Mouse (Mus musculus) liver, adult (tissue): ENCODE data around the gene Olfr1009.

ENCODE experiments used
- GATA4 ChIP-seq: IDR thresholded peaks from 2 replicates; pipeline ENCODE4 v1.6.1; 2014; ENCODE audit warnings: mild to moderate bottlenecking, low read length; ENCODE audit not compliant: insufficient replicate concordance

Gene Olfr1009

DNA sequence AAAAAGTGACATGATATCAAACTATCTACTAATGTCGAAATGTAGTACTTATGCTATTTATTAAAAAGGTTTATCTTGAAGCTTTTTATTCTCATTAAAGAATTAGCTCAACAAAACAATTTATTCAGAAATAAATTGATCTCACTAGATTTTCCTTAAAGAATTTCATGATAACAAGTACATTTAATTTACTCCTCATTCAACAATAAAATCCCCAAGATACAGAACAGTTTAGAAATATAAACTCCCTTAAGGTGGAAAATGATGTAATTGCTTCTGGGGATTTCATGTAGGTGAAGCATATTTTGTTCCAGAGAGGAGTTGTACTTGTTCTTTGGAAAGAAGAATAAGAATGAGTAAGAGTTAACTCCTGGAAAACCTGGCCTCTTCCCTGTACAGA lies at the start of gene Olfr1009:
Gene Olfr1009 (plus strand): TSS at position 301 of the 400 bp plus-strand sequence.
- TF ChIP-seq GATA4 = no peak

GRCm38 (mm10) chr2:85678667-85679066 lies 36.6 kb upstream of the Olfr1009 start, which contains the start of gene Olfr1006:
TSS of gene Olfr1006 (minus strand) at chr2:85678767.
- TF ChIP-seq GATA4 = no peak

DNA sequence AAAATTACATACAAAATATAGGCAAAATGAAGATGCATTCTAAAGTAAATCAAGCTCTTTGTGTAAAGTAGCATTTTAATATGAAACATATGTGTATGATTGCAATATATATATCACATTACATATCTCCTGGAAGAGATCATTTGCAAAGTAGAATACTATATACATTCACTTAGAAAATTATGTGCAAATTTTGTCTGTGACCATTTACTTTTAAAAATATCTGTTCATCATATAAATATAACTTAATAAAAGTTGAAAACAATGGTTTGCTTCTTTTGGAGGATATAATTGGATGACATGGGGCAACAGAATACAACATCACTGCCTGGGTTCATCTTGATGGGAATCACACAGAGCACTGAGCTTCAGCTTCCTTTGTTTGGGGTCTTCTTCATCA lies 26.1 kb upstream of the Olfr1009 start, which contains the start of gene Olfr1008:
Gene Olfr1008 (plus strand): TSS at position 301 of the 400 bp plus-strand sequence.
- TF ChIP-seq GATA4 = no peak

DNA sequence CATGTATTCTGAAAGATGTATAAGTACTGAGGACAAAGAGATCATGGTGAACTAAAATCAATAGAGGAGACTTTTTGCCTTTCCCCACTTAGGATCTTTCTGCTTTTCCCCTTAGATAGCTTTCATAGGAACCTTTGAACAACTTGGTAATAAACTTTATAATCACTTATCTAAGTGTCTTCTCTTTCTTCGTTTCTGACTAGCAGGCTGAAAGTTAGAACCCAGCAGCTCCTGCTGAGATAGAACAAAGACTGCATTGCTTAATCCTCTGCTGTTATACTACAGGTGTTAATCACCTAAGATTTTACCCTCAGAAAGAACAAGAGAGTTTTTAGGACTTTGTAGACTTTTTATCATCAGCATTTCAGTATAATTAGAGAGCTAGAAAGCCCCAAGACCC lies 4.1 kb upstream of the Olfr1009 start:
- no peak for TF ChIP-seq GATA4

DNA sequence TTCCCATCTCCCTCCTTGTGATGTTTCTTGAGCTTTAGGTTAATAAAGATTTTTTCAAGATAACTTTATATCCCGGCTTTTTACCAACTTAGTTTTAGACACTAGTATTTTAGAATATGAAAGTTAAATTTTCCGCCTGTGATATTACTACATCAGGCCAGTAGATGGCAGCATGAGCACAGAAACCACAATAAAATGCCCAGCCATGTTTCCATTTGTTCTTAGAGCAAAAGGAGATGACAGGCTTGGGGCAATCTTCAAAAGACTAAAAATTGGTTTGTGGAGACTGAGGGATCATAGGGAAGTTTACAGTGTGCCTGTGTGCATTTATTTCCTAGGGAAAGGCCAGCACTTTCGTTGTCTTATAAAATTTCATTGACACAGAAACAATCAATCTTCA lies 10.6 kb downstream of the Olfr1009 start:
- TF ChIP-seq GATA4 = no peak

DNA sequence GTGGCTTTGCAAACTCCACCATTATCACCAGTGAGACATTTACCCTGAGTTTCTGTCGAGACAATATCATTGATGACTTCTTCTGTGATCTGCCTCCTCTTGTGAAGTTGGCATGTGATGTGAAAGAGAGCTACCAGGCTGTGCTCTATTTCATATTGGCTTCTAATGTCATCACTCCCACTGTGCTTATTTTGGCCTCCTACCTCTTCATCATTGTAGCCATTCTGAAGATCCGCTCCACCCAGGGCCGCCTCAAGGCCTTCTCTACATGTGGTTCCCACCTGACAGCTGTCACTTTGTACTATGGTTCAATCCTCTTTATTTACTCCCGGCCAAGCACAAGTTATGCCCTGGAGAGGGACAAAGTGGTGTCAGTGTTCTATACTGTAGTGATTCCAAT lies 38.6 kb downstream of the Olfr1009 start:
- TF ChIP-seq GATA4 = no peak

DNA sequence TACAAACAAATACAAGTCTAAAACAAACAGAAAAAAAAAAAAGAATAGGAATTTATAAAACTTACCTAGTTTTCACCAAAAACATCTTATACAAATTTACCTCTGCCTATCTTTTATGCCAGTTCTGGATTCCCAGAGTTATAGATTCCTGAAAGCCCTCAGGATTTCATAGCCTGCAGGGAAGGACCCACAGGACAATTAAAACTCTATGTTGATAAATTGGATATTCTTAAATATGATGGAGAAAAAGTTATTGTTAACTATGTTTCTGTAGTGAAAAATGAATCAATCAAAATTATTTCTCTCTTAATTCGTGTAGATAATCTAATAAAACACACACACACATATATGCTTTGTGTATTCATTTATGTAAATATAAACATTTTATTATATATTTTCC lies 47.4 kb downstream of the Olfr1009 start, which contains the start of gene Olfr1012:
Gene Olfr1012 (minus strand): TSS at position 101 of the 400 bp plus-strand sequence.
- TF ChIP-seq GATA4 = no peak

GRCm38 (mm10) chr2:85766798-85767197 lies 51.6 kb downstream of the Olfr1009 start, which contains the start of gene Olfr1013:
TSS of gene Olfr1013 (plus strand) at chr2:85767098.
- TF ChIP-seq GATA4 = no peak

GRCm38 (mm10) chr2:85772413-85772812 lies 57.2 kb downstream of the Olfr1009 start, which contains the start of gene Olfr1014:
TSS of gene Olfr1014 (plus strand) at chr2:85772713.
- TF ChIP-seq GATA4 = no peak
